Mouse (Mus musculus) neural tube, embryonic 14.5 days (tissue): ENCODE data around the gene Tpt1. TPM values are rescaled to one million over a fixed set of nuclear protein-coding genes. Genes with fewer than 3 reads are reported as not detected.

ENCODE experiments used
- ATAC-seq: fragments of 200-750 bp; cut with Nextera tagmentation; 2 replicates; pipeline ENCODE4 v1.8.0; 2017; ENCODE audit warnings: low read depth, mild to moderate bottlenecking, moderate TSS enrichment, moderate library complexity
- H3K27ac ChIP-seq: fragments of 300-500 bp; sonication (generic); 2 replicates; pipeline ENCODE4 v1.5.1; 2014; ENCODE audit warnings: low read depth, mild to moderate bottlenecking, control low read depth, low read length, moderate library complexity, mixed read lengths
- H3K27me3 ChIP-seq: fragments of 300-500 bp; sonication (generic); 2 replicates; pipeline ENCODE4 v1.6.1; 2014; ENCODE audit warnings: low read length; ENCODE audit not compliant: control insufficient read depth, insufficient read depth
- H3K36me3 ChIP-seq: fragments of 300-500 bp; sonication (generic); 2 replicates; pipeline ENCODE4 v1.6.1; 2014; ENCODE audit warnings: low read length, mixed read lengths; ENCODE audit not compliant: control insufficient read depth, insufficient read depth
- H3K4me1 ChIP-seq: fragments of 300-500 bp; sonication (generic); 2 replicates; pipeline ENCODE4 v1.6.1; 2014; ENCODE audit warnings: low read length; ENCODE audit not compliant: control insufficient read depth, insufficient read depth
- H3K4me2 ChIP-seq: fragments of 300-500 bp; sonication (generic); 2 replicates; pipeline ENCODE4 v1.6.1; 2014; ENCODE audit warnings: mild to moderate bottlenecking, low read depth, low read length, control low read depth
- H3K4me3 ChIP-seq: fragments of 300-500 bp; sonication (generic); 2 replicates; pipeline ENCODE4 v1.5.1; 2014; ENCODE audit warnings: low read depth, low read length, control low read depth, mixed read lengths
- H3K9ac ChIP-seq: fragments of 300-500 bp; sonication (generic); replicated peaks from 2 replicates; pipeline ENCODE4 v1.6.1; 2014; ENCODE audit warnings: low read depth, mild to moderate bottlenecking, control low read depth, low read length, mixed read lengths
- H3K9me3 ChIP-seq: fragments of 300-500 bp; sonication (generic); 2 replicates; pipeline ENCODE4 v1.6.1; 2016; ENCODE audit warnings: low read length; ENCODE audit not compliant: control insufficient read depth
- WGBS: fragments of 180-500 bp; shearing (Covaris S2); extraction: QIAGEN DNeasy Blood & Tissue Kit; methylation state at CpG from one replicate; pipeline ENCODE4 v1.1.7; 2014; 5-methylcytosine and 5-hydroxymethylcytosine counted together
- polyA plus RNA-seq: library from polyadenylated mRNA; unstranded; fragments of >200 nt; fragmentation: Nextera tagmentation; extraction: Ambion mirVana; gene quantifications from 2 replicates; pipeline ENCODE4 v1.2.1, GENCODE M21; 2014

The Tpt1 gene
- polyA plus RNA-seq, 1 experiment from 2014 or later: 788 TPM

GRCm38 (mm10) chr14:75878980-75879379 lies 34.1 kb downstream of the Tpt1 start:
- no peak overlapping the region for H3K9ac ChIP-seq
- no peaks in the 10 kb centered on the region for H3K27me3 ChIP-seq
- H3K9me3 ChIP-seq: no peaks in the 10 kb centered on the region
- no peak overlapping the region for H3K4me2 ChIP-seq
- no peaks in the 10 kb centered on the region for H3K36me3 ChIP-seq
- 0 out of 2 replicates have a peak, but pooled peaks cover 4% of the 10 kb centered on the region for H3K4me1 ChIP-seq
- 16% methylated on average over 8 of the region's 8 CpGs for WGBS
- no peak for ATAC-seq
- H3K4me3 ChIP-seq: no peak overlapping the region
- H3K27ac ChIP-seq: no peak overlapping the region

GRCm38 (mm10) chr14:75881856-75882255 lies 37.0 kb downstream of the Tpt1 start:
- Histone ChIP-seq H3K4me1 (0 out of 2 replicates have a peak, but pooled peaks cover 4% of the 10 kb centered on the region), H3K27ac (no peak overlapping the region), H3K9me3 (no peaks in the 10 kb centered on the region), H3K9ac (no peak overlapping the region), H3K36me3 (no peaks in the 10 kb centered on the region), H3K4me3 (no peak overlapping the region), H3K4me2 (no peak overlapping the region), H3K27me3 (no peaks in the 10 kb centered on the region)
- no peak for ATAC-seq
- WGBS: 47% methylated on average over 4 of the region's 4 CpGs

- Histone ChIP-seq H3K27ac (no peak overlapping the region), H3K36me3 (no peaks in the 10 kb centered on the region), H3K4me1 (0 out of 2 replicates have a peak, but pooled peaks cover 4% of the 10 kb centered on the region), H3K9me3 (no peaks in the 10 kb centered on the region), H3K4me3 (no peak overlapping the region), H3K27me3 (no peaks in the 10 kb centered on the region), H3K4me2 (no peak overlapping the region), H3K9ac (no peak overlapping the region)
- 74% methylated on average over 5 of the region's 5 CpGs for WGBS
- ATAC-seq: no peak
These were observed 38.4 kb downstream of the Tpt1 start for GRCm38 (mm10) chr14:75883330-75883729.

- no peaks in the 10 kb centered on the region for H3K27me3 ChIP-seq
- H3K36me3 ChIP-seq: no peaks in the 10 kb centered on the region
- no peak overlapping the region for H3K27ac ChIP-seq
- no peak for ATAC-seq
- no peak overlapping the region for H3K9ac ChIP-seq
- no peaks in the 10 kb centered on the region for H3K9me3 ChIP-seq
- no peak overlapping the region for H3K4me2 ChIP-seq
- 85% methylated on average over 5 of the region's 5 CpGs for WGBS
- 0 out of 2 replicates have a peak, but pooled peaks cover 4% of the 10 kb centered on the region for H3K4me1 ChIP-seq
- no peak overlapping the region for H3K4me3 ChIP-seq
These were observed 39.0 kb downstream of the Tpt1 start for GRCm38 (mm10) chr14:75883873-75884272.

GRCm38 (mm10) chr14:75892118-75892517 lies 47.2 kb downstream of the Tpt1 start:
- no peak overlapping the region for H3K9ac ChIP-seq
- no peaks in the 10 kb centered on the region for H3K27me3 ChIP-seq
- H3K36me3 ChIP-seq: no peaks in the 10 kb centered on the region
- no peak overlapping the region for H3K27ac ChIP-seq
- ATAC-seq: no peak
- H3K4me3 ChIP-seq: no peak overlapping the region
- no peak overlapping the region for H3K4me2 ChIP-seq
- 87% methylated on average over 9 of the region's 9 CpGs for WGBS
- no peaks in the 10 kb centered on the region for H3K9me3 ChIP-seq
- no peaks in the 10 kb centered on the region for H3K4me1 ChIP-seq

Other genes starting within 250 kb of the Tpt1 start
- not detected in 2 replicates for gene Erich6b, start 202.8 kb upstream of the Tpt1 start, polyA plus RNA-seq
- gene Cog3, start 90.6 kb upstream of the Tpt1 start, polyA plus RNA-seq: 20.3 and 28.5 TPM in 2 replicates
- 13.3 and 13.5 TPM in 2 replicates for gene Slc25a30, start 58.1 kb upstream of the Tpt1 start, polyA plus RNA-seq
- 13.7 and 16.6 TPM in 2 replicates for gene Kctd4, start 109.9 kb downstream of the Tpt1 start, polyA plus RNA-seq
- gene Gtf2f2, start 165.8 kb downstream of the Tpt1 start, polyA plus RNA-seq: 40.5 and 47.7 TPM in 2 replicates